Mouse (Mus musculus): Measurements from ENCODE around the gene Elmsan1. TPM values are rescaled to one million over a fixed set of nuclear protein-coding genes. Genes with fewer than 3 reads are reported as not detected.

Elmsan1 gene
- total RNA-seq, 4 experiments from 2014 or later: 21.2 to 31.2 (median 27.3) TPM

GRCm38 (mm10) chr12:84148622-84149012, 70.1 kb downstream of the Elmsan1 start:
- no peak for DNase-seq

DNA sequence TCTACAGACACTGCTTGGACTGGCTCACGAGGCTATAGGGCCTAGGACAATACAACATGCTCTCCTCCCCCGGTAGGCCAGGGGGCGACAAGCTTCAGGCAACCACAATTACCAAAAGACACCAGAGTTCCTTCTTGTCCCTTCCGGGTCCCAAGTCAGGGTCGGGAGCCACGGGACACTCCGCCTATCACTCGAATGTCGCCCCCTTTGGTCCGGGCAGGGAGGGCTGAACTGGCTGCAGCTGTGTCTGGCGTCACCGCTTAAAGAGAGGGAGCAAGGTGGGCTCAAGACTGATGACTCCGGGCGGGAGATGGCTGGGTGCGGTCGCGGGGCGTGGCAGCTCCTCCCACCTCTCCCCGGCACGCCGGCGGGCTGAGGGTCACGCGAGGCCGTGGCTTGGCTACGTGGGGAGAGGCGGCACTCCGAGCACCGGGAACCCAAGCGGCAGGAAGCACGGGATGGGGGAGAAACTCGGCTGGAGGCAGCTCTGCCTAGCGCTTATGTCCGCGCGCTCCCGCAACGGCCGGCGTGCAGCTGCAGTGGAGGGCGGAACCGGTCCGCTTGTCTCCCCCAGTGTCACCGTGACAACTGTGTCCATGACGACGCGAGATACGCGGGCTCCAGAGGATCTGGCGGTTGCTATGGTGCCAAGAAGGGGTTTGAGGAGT, 70.6 kb downstream of the Elmsan1 start, which contains the start of gene Pnma1:
TSS of gene Pnma1 (minus strand) at position 536 of the 668 bp plus-strand sequence.
- no peak for DNase-seq

- no peak for DNase-seq
These were observed 76.2 kb downstream of the Elmsan1 start for GRCm38 (mm10) chr12:84142281-84143050.

GRCm38 (mm10) chr12:84141271-84141670, 77.4 kb downstream of the Elmsan1 start:
- no peak for DNase-seq

GRCm38 (mm10) chr12:84140135-84140534, 78.5 kb downstream of the Elmsan1 start:
- DNase-seq: no peak

- no peak for DNase-seq
These were observed 81.5 kb downstream of the Elmsan1 start for GRCm38 (mm10) chr12:84137131-84137530.

DNA sequence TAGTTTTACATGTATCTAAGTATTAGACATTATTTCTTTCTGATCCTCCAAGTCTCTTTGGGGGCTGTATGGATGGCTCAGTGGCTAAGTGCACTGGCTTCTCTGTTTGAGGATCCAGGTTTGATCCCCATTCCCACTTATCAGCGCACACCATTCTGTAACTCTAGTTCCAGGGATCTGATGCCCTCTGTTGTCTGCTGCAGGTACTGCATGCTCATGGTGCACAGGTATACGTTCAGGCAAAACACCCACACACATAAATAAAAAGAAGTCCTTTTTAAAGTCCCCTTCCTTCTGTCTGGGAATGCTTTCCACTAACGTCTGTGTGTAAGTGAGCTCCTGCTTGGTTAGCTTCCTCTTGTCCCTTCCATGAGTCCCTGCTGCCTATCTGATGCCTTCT, 86.4 kb downstream of the Elmsan1 start:
- DNase-seq: no peak

DNA sequence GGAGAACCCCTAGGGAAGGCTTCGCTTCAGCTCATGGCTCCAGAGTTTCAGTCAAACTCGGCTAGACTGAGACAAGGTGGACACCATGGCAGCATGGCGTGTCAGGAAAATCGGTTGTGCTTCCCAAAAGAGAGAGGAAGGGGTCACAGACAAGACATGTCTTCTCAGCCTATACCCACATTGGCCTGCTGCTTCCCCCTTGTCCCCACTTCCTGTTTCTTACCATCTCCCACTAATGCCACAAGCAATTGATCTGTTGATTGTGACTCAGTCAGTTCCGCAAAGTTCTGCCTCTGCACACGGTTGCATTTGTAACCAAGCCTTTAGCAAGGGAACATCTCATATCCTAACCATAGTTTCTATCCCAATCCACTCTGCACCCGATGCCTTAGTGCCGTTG, 88.8 kb downstream of the Elmsan1 start:
- DNase-seq: no peak

GRCm38 (mm10) chr12:84128576-84128975, 90.1 kb downstream of the Elmsan1 start:
- no peak for DNase-seq

- DNase-seq: no peak
These were observed 91.8 kb downstream of the Elmsan1 start for GRCm38 (mm10) chr12:84126899-84127298.

DNA sequence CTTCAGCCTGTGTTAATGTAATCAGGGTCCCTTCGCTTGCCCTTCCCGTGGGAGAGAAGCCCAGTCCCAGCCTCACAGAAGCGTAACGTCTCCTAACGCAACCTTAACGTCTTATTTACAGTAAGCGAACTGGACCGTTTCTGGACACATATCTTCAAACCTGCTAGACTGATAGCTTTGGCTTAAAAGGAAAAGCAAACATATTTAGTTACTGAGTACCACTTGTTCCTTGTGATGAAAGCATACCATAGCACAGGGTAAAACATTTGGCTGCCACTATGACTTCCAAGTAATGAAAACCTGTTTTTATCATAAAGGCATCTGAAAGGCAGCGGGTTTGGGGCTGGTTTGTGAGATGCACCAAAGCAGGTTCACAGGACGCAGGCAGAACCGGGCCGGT, 92.8 kb downstream of the Elmsan1 start:
- DNase-seq: no peak

DNA sequence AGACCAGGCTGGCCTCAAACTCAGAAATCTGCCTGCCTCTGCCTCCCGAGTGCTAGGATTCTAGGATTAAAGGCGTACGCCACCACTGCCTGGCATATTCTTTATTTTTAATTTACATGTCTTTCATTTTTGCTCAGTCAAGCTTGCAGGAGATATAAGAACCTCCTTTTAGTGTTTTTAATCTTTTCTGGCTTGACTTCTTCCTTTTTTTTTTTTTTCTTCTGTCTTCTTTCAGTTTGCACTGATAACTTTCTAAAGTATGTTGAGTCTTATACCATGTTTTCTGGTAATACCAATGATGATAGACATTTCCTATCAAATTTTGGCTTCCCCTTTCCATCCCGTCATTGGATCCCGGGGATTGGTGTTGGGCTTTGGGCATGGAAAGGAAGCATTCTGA, 99.1 kb downstream of the Elmsan1 start:
- DNase-seq: no peak

DNA sequence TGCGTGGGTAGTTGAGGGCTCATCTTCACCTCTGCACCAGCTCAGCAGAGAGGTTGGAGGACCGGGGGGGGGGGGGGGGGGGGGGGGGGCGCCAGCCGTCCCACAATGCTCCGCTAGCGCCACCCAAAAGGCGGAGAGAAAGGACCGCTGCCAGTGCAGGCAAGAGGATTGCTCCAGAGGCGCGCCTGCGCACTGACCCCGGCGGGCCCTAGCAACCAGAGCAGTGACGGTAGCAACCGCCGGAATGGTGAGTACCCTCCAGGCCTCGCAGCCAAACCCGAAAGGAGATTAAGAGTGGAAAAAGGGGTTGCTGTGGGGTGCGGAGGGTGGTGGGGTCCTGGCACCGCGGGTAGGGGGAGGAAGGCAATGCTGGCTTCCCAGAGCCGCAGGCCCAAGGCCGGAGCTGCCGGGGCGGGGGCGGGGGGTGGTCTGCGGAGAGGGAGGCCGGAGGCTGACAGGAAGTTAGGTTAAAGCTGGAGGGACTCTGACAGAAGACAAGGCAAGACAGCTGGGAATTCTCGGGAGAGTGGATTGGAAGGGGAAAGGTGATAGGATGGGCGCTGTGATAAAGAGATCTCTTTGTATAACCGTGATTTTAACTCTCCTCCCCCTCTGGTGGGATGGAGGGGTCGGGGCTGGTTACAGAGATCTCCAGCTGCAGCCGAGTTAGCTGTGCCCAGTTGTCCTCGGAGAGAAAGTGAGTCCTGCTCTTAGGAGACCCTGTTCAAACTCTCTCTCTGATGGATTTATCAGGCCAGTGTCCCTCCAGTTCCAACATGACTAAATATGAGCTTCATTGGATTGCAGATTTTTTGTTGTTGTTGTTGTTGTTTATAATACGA, 104.3 kb downstream of the Elmsan1 start, which contains the start of gene Dnal1:
TSS of gene Dnal1 (plus strand) at position 214 of the 842 bp plus-strand sequence.
- peak; percentile 85 for DNase-seq

DNA sequence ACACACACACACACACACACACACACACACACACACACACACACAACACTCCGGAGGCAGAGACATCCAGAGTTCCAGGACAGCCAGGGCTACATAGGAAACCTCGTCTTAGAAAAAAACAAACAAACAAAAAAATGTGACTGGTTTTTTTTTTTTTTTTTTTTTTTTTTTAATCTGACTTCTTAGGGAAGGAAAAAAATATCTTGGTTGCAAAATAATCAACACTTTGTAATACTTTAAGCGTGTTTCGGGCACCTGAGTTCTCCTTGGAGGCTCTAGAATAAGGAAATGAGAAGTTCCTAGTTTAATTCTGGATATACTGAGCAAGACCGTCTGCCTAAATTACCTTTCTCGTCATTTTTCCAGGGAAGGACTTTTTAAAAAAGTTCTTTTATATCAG, 105.0 kb downstream of the Elmsan1 start:
- no peak for DNase-seq

- DNase-seq: no peak
These were observed 107.9 kb downstream of the Elmsan1 start for GRCm38 (mm10) chr12:84110814-84111213.

- no peak for DNase-seq
These were observed 108.8 kb downstream of the Elmsan1 start for GRCm38 (mm10) chr12:84109924-84110323.

- DNase-seq: no peak
These were observed 111.0 kb downstream of the Elmsan1 start for GRCm38 (mm10) chr12:84107692-84108091.

GRCm38 (mm10) chr12:84107012-84107411, 111.7 kb downstream of the Elmsan1 start:
- no peak for DNase-seq

GRCm38 (mm10) chr12:84101493-84101845, 117.2 kb downstream of the Elmsan1 start:
- no peak for DNase-seq

DNA sequence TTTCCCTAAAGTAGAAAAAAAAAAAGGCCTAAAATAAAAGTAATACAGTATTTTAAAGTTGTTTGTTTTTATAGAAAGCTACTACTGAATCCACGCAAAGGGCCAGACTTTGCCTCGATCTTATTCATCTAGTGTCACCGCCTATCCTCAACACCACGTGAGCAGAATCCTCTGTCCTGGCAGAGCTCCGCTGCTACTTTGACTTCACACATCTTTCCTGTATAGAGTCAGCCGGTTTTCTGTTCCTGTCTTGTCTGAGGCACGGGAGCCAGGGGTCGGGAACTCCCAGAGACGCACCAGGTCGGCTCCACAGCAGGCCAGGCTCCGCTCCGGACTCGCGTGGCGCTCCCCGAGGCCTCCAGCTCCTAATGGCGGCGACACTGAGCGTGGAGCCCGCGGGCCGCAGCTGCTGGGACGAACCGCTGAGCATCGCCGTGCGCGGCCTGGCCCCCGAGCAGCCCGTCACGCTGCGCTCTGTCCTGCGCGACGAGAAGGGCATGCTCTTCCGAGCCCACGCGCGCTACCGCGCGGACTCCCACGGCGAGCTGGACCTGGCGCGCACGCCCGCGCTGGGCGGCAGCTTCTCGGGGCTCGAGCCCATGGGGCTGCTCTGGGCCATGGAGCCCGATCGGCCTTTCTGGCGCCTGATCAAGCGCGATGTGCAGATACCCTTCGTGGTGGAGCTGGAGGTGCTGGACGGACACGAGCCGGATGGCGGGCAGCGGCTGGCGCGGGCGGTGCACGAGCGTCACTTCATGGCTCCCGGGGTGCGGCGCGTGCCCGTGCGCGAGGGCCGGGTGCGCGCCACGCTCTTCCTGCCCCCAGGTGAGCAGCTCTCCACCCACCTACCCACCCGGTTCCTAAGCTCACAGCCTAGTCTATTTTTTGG, 117.8 kb downstream of the Elmsan1 start, which contains the start of gene Acot6:
TSS of gene Acot6 (plus strand) at position 51 of the 889 bp plus-strand sequence.
- peak; percentile 18 for DNase-seq

- DNase-seq: no peak
These were observed 118.6 kb downstream of the Elmsan1 start for GRCm38 (mm10) chr12:84100071-84100470.

DNA sequence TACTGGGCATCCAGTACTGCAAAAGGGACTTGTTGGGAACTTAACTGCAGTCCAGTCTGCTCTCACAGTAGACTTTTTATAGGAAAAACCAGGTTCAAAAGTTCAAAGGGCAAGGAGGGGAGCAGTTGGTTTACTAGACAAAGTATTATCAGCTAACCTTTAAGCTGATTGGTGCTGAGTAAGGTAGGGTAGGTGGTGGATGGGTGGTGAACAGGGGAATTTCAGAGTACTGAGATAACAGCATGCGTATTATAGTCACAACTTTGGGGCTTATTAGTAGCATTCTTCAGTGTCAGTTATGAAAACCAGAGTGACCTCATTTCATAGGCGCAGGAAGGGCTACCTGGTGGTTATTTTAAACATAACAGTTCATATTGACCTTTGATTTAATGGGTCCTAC, 119.1 kb downstream of the Elmsan1 start:
- DNase-seq: no peak

Measured in adrenal gland, adult 8-10 months (tissue).